Mouse (Mus musculus): ENCODE measurements at regions not wholly inside any gene's neighbourhood (a gene's known extent, or its start where the extent isn't known, plus 50 kb on each side); places are given as distances from the start of the nearest gene placed in this dataset.

DNA sequence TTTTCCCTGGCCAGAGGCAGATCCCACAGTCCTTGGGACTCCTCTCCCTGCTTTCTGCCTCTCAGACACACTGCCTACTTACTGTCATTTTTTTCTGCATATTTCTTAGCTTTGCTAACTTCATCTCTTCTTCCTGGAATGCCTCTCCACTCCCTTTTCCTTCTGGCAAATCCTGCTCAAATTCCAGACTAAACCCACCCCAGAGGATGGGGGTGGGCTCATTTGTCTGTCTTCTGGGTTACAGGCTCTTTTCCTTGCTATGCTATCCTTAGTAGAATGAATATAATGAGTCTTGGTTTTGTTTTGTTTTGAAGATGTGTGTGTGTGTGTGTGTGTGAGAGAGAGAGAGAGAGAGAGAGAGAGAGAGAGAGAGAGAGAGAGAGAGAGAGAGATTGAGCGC lies 51.9 kb upstream of the Klf9 start:
- DNase-seq (ENCODE audit: low spot score): no peak

DNA sequence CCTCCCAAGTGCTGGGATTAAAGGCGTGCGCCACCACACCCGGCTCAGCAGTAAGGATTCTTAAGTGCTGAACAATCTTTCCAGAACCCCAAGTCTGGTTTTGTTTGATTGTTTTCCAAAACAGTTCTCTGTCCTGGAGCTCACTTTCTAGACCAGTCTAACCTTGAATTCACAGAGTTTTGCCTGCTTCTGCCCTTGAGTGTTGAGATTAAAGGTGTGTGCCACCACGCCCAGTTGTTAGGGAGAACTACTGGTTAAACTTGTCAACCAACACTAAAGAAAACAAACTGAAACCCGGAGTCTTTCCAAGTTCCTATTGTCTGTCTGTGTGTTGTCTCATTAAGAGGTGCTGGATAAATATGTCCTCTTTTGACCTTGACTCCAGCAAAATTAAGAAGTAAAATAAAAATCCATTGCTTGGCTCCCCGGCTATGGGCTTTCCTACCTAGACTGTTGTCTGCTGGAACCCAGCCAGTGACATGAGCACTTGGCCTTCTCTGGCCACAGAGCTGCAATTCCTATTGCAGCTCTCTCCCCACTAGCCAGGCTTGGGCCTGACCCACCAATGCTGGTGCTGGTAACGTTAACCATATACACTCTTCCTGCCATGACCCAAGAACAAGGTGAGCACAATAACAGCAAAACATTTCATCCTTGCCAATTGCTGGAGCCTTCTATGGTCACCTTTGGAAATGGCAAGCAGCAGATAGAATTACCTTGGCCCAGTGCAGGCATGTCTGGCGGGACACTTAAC lies 51.1 kb upstream of the Klf9 start:
- no peak for DNase-seq (ENCODE audit: low spot score)
